Mouse (Mus musculus) cerebellum, postnatal 25 days (tissue): ENCODE results near the gene Ppp1r26.
"Not testable (repeated sequence)": the region's sequence is repeated elsewhere in the genome, so short reads cannot be mapped to it uniquely, and the experiment has no call there.

Source experiments
- DNase-seq, 2 experiments: peaks; one replicate each; pipeline ENCODE4 v3.0.0; 2021; ENCODE audit warnings: mixed read lengths in 2 of 2

Ppp1r26 gene

GRCm38 (mm10) chr2:28446181-28446514 is 452 bp upstream of the Ppp1r26 start:
- DNase-seq = no peak

- DNase-seq = no peak
These were observed 693 bp downstream of the Ppp1r26 start for GRCm38 (mm10) chr2:28447315-28447670.

- DNase-seq = no peak
These were observed 5.1 kb downstream of the Ppp1r26 start for GRCm38 (mm10) chr2:28451663-28452062.

- DNase-seq = no peak
These were observed 6.9 kb downstream of the Ppp1r26 start for GRCm38 (mm10) chr2:28453539-28453938.

- DNase-seq = peak; percentile 44 to 58
These were observed 10.0 kb downstream of the Ppp1r26 start for GRCm38 (mm10) chr2:28456616-28457015.

GRCm38 (mm10) chr2:28463919-28464318 is 17.3 kb downstream of the Ppp1r26 start:
- peak; percentile 74 to 87 for DNase-seq

- DNase-seq = no peak
These were observed 18.3 kb downstream of the Ppp1r26 start for GRCm38 (mm10) chr2:28464919-28465318.

GRCm38 (mm10) chr2:28465836-28466518 is 19.4 kb downstream of the Ppp1r26 start, which contains the start of gene 1700007K13Rik:
TSS of gene 1700007K13Rik (minus strand) at chr2:28466332.
- DNase-seq = peak; percentile 81 to 86

GRCm38 (mm10) chr2:28467860-28468485 is 21.4 kb downstream of the Ppp1r26 start, which contains the start of gene Mrps2:
TSS of gene Mrps2 (plus strand) at chr2:28468066.
- peak; percentile 92 to 94 for DNase-seq

- peak in 1 of 2 experiments; percentile 11 for DNase-seq
These were observed 22.1 kb downstream of the Ppp1r26 start for GRCm38 (mm10) chr2:28468486-28469225.

GRCm38 (mm10) chr2:28469461-28469860 is 22.9 kb downstream of the Ppp1r26 start:
- DNase-seq = no peak

GRCm38 (mm10) chr2:28470591-28470990 is 24.0 kb downstream of the Ppp1r26 start:
- no peak for DNase-seq

GRCm38 (mm10) chr2:28472011-28472410 is 25.4 kb downstream of the Ppp1r26 start:
- DNase-seq = not testable (repeated sequence)

- DNase-seq = not testable (repeated sequence)
These were observed 31.4 kb downstream of the Ppp1r26 start for GRCm38 (mm10) chr2:28477993-28478392.

GRCm38 (mm10) chr2:28479208-28480204 is 32.9 kb downstream of the Ppp1r26 start:
- DNase-seq = peak in 1 of 2 experiments; percentile 14

- no peak for DNase-seq
These were observed 37.3 kb downstream of the Ppp1r26 start for GRCm38 (mm10) chr2:28483861-28484260.

- DNase-seq = peak in 1 of 2 experiments; percentile 6
These were observed 47.9 kb downstream of the Ppp1r26 start for GRCm38 (mm10) chr2:28494521-28494920.

GRCm38 (mm10) chr2:28495207-28495756 is 48.7 kb downstream of the Ppp1r26 start:
- peak in 1 of 2 experiments; percentile 39 for DNase-seq

GRCm38 (mm10) chr2:28495801-28496595 is 49.4 kb downstream of the Ppp1r26 start:
- DNase-seq = peak in 1 of 2 experiments; percentile 1

GRCm38 (mm10) chr2:28496671-28497070 is 50.1 kb downstream of the Ppp1r26 start, which contains the start of gene Gbgt1:
TSS of gene Gbgt1 (plus strand) at chr2:28496891.
- peak in 1 of 2 experiments; percentile 1 for DNase-seq

GRCm38 (mm10) chr2:28497561-28497960 is 51.0 kb downstream of the Ppp1r26 start:
- no peak for DNase-seq
